Mouse (Mus musculus) thymus, adult 2 months (tissue): Measurements from ENCODE around the gene Sumo3. TPM values are rescaled to one million over a fixed set of nuclear protein-coding genes. Genes with fewer than 3 reads are reported as not detected.

ENCODE experiments used
- DNase-seq: peaks from one replicate; pipeline ENCODE4 v3.0.0; 2021
- H3K27ac ChIP-seq: fragments of 200-500 bp; 2 replicates; pipeline ENCODE4 v1.5.1; 2012; ENCODE audit warnings: low read length, control low read depth; ENCODE audit not compliant: control insufficient read depth, insufficient read depth
- H3K27me3 ChIP-seq: fragments of 200-500 bp; 2 replicates; pipeline ENCODE4 v1.6.1; 2012; ENCODE audit warnings: mild to moderate bottlenecking, low read length, moderate library complexity, mixed read lengths; ENCODE audit not compliant: control insufficient read depth, insufficient read depth
- H3K36me3 ChIP-seq: fragments of 200-500 bp; 2 replicates; pipeline ENCODE4 v1.6.1; 2012; ENCODE audit warnings: mild to moderate bottlenecking, low read length, moderate library complexity; ENCODE audit not compliant: control insufficient read depth, insufficient read depth
- H3K4me1 ChIP-seq: fragments of 200-500 bp; replicated peaks from 2 replicates; pipeline ENCODE4 v1.6.1; 2012; ENCODE audit warnings: low read length; ENCODE audit not compliant: control insufficient read depth, insufficient read depth
- H3K4me3 ChIP-seq: fragments of 200-500 bp; 2 replicates; pipeline ENCODE4 v1.5.1; 2012; ENCODE audit warnings: mild to moderate bottlenecking, low read length, control low read depth, moderate library complexity; ENCODE audit not compliant: control insufficient read depth, insufficient read depth
- CTCF ChIP-seq: fragments of 200-500 bp; IDR thresholded peaks from 2 replicates; pipeline ENCODE4 v1.5.1; 2012; ENCODE audit warnings: mild to moderate bottlenecking, control low read depth, low read length, moderate library complexity, borderline replicate concordance; ENCODE audit not compliant: control insufficient read depth, poor library complexity, insufficient read depth; ENCODE audit errors: extremely low read depth
- POLR2A ChIP-seq: fragments of 200-500 bp; IDR thresholded peaks from 2 replicates; pipeline ENCODE4 v1.6.1; 2012; ENCODE audit warnings: mild to moderate bottlenecking, low read length, control low read depth, moderate library complexity; ENCODE audit not compliant: control insufficient read depth, poor library complexity, insufficient read depth; ENCODE audit errors: extremely low read depth
- WGBS: fragments of 180-500 bp; shearing (Covaris S2); methylation state at CpG from one replicate; pipeline ENCODE4 v1.1.7; 2018; 5-methylcytosine and 5-hydroxymethylcytosine counted together
- polyA plus RNA-seq: library from polyadenylated mRNA; depleted of rRNA; stranded (reverse); fragments of >200 nt; gene quantifications from 2 replicates; pipeline ENCODE4 v1.2.3, GENCODE M21; 2012

The Sumo3 gene
- polyA plus RNA-seq, 1 experiment = 236 TPM

- Histone ChIP-seq H3K27me3 (no peaks in the 10 kb centered on the region), H3K4me3 (no peak overlapping the region), H3K36me3 (peaks cover 2% of the 10 kb centered on the region; the same call in 1 of the 2 replicates), H3K27ac (no peak overlapping the region), H3K4me1 (peaks cover 11% of the 10 kb centered on the region)
- 100% methylated on average over 2 of the region's 2 CpGs for WGBS
- no peak for TF ChIP-seq POLR2A
- TF ChIP-seq CTCF = no peak
- no peak for DNase-seq
These were observed 17.9 kb upstream of the Sumo3 start for GRCm38 (mm10) chr10:77588036-77588435.

GRCm38 (mm10) chr10:77589117-77589516, 16.8 kb upstream of the Sumo3 start:
- no peak overlapping the region for H3K4me3 ChIP-seq
- H3K36me3 ChIP-seq = peaks cover 13% of the 10 kb centered on the region
- whole genome bisulfite sequencing = 62% methylated on average over 7 of the region's 7 CpGs
- H3K27me3 ChIP-seq = no peaks in the 10 kb centered on the region
- peaks cover 5% of the 10 kb centered on the region for H3K4me1 ChIP-seq
- no peak overlapping the region; the same call in 1 of the 2 replicates for H3K27ac ChIP-seq
- no peak for TF ChIP-seq POLR2A
- no peak for TF ChIP-seq CTCF
- DNase-seq = no peak

DNA sequence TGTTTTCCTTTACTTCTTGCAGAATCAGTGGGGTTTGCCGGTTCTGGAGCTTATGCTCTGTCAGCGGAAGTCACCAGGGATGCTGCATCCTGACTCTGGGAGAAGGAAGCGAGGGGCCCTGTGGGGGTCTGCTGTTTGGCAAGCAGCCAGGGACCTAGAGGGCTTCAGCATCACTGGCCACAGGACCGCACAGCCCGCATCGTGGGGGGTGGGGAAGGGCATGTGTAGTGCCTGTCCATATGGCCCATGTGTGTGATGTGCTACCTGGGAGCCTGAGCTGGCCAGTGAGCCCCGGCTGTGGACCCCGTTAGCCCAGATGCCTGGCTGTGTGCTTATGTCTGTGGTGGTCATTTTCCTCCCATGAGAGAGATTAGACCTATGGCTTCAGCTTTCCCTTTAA, 16.1 kb upstream of the Sumo3 start:
- peaks cover 4% of the 10 kb centered on the region; the same call in 1 of the 2 replicates for H3K4me1 ChIP-seq
- peaks cover 20% of the 10 kb centered on the region for H3K36me3 ChIP-seq
- no peak overlapping the region for H3K4me3 ChIP-seq
- TF ChIP-seq POLR2A = no peak
- H3K27me3 ChIP-seq = no peaks in the 10 kb centered on the region
- DNase-seq = no peak
- WGBS = 94% methylated on average over 8 of the region's 8 CpGs
- H3K27ac ChIP-seq = no peak overlapping the region

DNA sequence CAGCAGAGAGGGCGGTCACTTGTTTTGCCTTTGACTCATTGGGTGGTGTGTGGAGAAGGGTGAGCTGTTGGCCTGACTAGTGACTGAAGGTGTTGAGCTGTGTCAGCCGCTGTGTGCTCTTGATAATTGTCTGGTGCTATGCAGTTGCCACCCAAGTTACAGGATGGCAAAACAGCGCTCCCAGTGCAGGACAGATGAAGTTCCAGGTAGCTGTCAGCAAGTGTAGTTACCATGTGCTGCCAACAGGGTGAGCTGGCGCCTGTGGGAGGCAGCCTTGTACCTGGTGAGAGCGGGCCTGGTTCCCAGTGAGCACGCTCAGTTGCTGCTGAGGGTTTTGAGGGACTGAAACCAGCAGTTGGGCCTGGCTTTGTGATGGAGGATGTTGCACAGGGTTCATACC, 15.1 kb upstream of the Sumo3 start:
- no peak overlapping the region for H3K4me3 ChIP-seq
- peaks cover 4% of the 10 kb centered on the region; the same call in 1 of the 2 replicates for H3K4me1 ChIP-seq
- no peak overlapping the region for H3K27ac ChIP-seq
- 51% methylated on average over 6 of the region's 6 CpGs for WGBS
- no peaks in the 10 kb centered on the region for H3K27me3 ChIP-seq
- peak; percentile 76 for DNase-seq
- peak; percentile 85 for TF ChIP-seq CTCF
- 0 out of 2 replicates have a peak, but pooled peaks have one; percentile 14 for TF ChIP-seq POLR2A
- H3K36me3 ChIP-seq = peaks cover 27% of the 10 kb centered on the region

DNA sequence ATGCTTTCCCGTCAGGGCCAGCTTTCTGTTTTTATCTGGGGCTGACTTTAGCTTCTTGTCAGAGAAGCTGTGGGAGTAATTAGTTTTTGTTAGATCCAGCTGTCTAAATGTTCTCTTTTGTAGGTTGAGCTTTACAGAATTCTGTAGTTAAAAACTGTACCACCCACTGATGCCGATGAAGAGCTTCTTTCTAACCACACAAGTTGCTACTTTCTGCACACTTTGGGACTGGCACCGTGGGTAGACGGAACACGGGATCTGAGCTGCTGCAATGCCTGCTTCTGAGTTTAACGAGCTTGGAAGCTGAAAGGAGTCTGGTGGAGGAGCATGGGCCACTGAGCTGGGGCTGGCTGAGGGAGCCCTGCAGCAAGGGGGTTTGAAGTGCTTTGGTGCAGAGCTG, 14.4 kb upstream of the Sumo3 start:
- H3K27ac ChIP-seq = no peak overlapping the region
- no peak overlapping the region for H3K4me3 ChIP-seq
- DNase-seq = no peak
- peaks cover 27% of the 10 kb centered on the region for H3K36me3 ChIP-seq
- H3K4me1 ChIP-seq = peaks cover 4% of the 10 kb centered on the region; the same call in 1 of the 2 replicates
- H3K27me3 ChIP-seq = no peaks in the 10 kb centered on the region
- WGBS = 96% methylated on average over 6 of the region's 6 CpGs
- no peak for TF ChIP-seq POLR2A
- no peak for TF ChIP-seq CTCF

GRCm38 (mm10) chr10:77596060-77596459, 9.8 kb upstream of the Sumo3 start:
- no peak overlapping the region for H3K27ac ChIP-seq
- no peak overlapping the region for H3K4me3 ChIP-seq
- 93% methylated on average over 2 of the region's 2 CpGs for WGBS
- peaks cover 6% of the 10 kb centered on the region for H3K4me1 ChIP-seq
- DNase-seq = no peak
- no peak for TF ChIP-seq CTCF
- no peak for TF ChIP-seq POLR2A
- H3K36me3 ChIP-seq = peaks cover 42% of the 10 kb centered on the region
- no peaks in the 10 kb centered on the region for H3K27me3 ChIP-seq

GRCm38 (mm10) chr10:77603021-77603420, 2.9 kb upstream of the Sumo3 start:
- Histone ChIP-seq H3K4me1 (peaks cover 21% of the 10 kb centered on the region), H3K27me3 (no peaks in the 10 kb centered on the region), H3K27ac (no peak overlapping the region), H3K4me3 (no peak overlapping the region), H3K36me3 (peaks cover 2% of the 10 kb centered on the region)
- 90% methylated on average over 4 of the region's 4 CpGs for WGBS
- no peak for DNase-seq
- TF ChIP-seq POLR2A = no peak
- no peak for TF ChIP-seq CTCF
